Mouse (Mus musculus): ENCODE measurements around the gene Foxj1. TPM values are rescaled to one million over a fixed set of nuclear protein-coding genes. Genes with fewer than 3 reads are reported as not detected.
A peak's percentile ranks its signal among the peaks of the same experiment; 100 is the strongest.
"Not testable (repeated sequence)": the region's sequence is repeated elsewhere in the genome, so short reads cannot be mapped to it uniquely, and the experiment has no call there.

Foxj1 gene
- 0.15 and 0.19 TPM in 2 replicates for polyA plus RNA-seq (2015; fragmentation: Nextera tagmentation; extraction: Ambion mirVana)

GRCm38 (mm10) chr11:116335244-116336036, at the start of gene Foxj1:
Gene Foxj1, minus strand, starts transcription at chr11:116335399.
- WGBS: under 1% methylated on average over 60 of the region's 61 CpGs
- peak; percentile 83 for ATAC-seq (ENCODE audit: insufficient number of reproducible peaks, low FRiP score, low TSS enrichment, low read depth)
- peak within 1 kb of the TSS; percentile 97 for H3K4me2 ChIP-seq
- H3K9ac ChIP-seq: peak within 1 kb of the TSS; percentile 54
- H3K4me1 ChIP-seq: peaks cover 30% of the 10 kb centered on the region
- no peaks in the 10 kb centered on the region for H3K9me3 ChIP-seq
- peak within 1 kb of the TSS; percentile 55; the same call in 1 of the 2 replicates for H3K27ac ChIP-seq
- peaks cover 24% of the 10 kb centered on the region for H3K27me3 ChIP-seq
- peaks cover 8% of the 10 kb centered on the region; the same call in 1 of the 2 replicates for H3K36me3 ChIP-seq
- peak within 1 kb of the TSS; percentile 62 for H3K4me3 ChIP-seq

GRCm38 (mm10) chr11:116384171-116384570, 49.0 kb upstream of the Foxj1 start:
- no peaks in the 10 kb centered on the region for H3K9me3 ChIP-seq
- H3K4me2 ChIP-seq: no peak overlapping the region
- H3K4me3 ChIP-seq: no peak overlapping the region
- H3K27ac ChIP-seq: no peak overlapping the region
- no peak overlapping the region for H3K9ac ChIP-seq
- WGBS: 80% methylated on average over 11 of the region's 11 CpGs
- peaks cover 17% of the 10 kb centered on the region for H3K4me1 ChIP-seq
- ATAC-seq (ENCODE audit: insufficient number of reproducible peaks, low FRiP score, low TSS enrichment, low read depth): no peak
- peaks cover 7% of the 10 kb centered on the region for H3K36me3 ChIP-seq
- H3K27me3 ChIP-seq: no peaks in the 10 kb centered on the region

DNA sequence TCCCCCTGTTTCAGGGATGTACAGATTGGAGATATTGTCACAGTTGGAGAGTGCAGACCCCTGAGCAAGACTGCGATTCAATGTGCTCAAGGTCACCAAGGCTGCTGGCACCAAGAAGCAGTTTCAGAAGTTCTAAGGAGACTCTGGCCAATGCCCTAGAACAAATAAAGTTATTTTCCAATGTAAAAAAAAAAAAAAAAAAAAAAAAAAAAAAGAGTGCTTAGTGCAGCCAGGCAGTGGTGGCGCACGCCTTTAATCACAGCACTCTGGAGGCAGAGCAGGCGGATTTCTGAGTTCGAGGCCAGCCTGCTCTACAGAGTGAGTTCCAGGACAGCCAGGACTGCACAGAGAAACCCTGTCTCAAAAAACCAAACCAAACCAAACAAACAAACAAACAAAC, 47.9 kb upstream of the Foxj1 start:
- not testable (repeated sequence) for H3K9ac ChIP-seq; H3K27ac ChIP-seq; H3K4me3 ChIP-seq; ATAC-seq (ENCODE audit: insufficient number of reproducible peaks, low FRiP score, low TSS enrichment, low read depth); H3K9me3 ChIP-seq; H3K4me2 ChIP-seq; H3K27me3 ChIP-seq; H3K36me3 ChIP-seq
- WGBS: 88% methylated on average over 5 of the region's 5 CpGs
- peaks cover 17% of the 10 kb centered on the region for H3K4me1 ChIP-seq

- Histone ChIP-seq H3K9ac (no peak overlapping the region), H3K27ac (no peak overlapping the region), H3K4me1 (no peaks in the 10 kb centered on the region), H3K4me3 (no peak overlapping the region), H3K27me3 (no peaks in the 10 kb centered on the region), H3K36me3 (peaks cover 7% of the 10 kb centered on the region), H3K9me3 (no peaks in the 10 kb centered on the region), H3K4me2 (no peak overlapping the region)
- ATAC-seq (ENCODE audit: insufficient number of reproducible peaks, low FRiP score, low TSS enrichment, low read depth): no peak
- 79% methylated on average over 7 of the region's 7 CpGs for WGBS
These were observed 45.6 kb upstream of the Foxj1 start for GRCm38 (mm10) chr11:116380767-116381166.

DNA sequence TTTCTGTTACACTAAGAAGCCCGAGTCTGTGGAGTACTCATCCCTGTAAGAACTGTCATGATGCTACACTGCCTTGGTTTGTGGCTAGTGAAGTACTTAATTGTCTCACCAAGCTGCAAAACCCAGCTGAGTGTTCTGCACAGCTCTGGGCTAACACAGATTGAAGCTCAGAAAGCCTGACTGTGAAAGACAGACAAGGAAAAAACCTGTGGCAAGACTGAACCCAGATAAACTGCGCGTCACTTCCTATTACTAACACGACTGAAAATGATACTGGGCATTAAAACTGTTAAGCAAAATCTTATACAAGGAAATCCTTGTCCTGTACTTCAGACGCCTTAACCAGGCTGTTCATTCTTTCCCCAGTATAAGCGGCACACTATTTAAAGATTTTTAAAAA, 44.3 kb upstream of the Foxj1 start:
- Histone ChIP-seq H3K36me3 (peaks cover 7% of the 10 kb centered on the region), H3K27me3 (no peaks in the 10 kb centered on the region), H3K4me1 (no peaks in the 10 kb centered on the region), H3K9me3 (no peaks in the 10 kb centered on the region), H3K4me3 (no peak overlapping the region), H3K4me2 (no peak overlapping the region), H3K9ac (no peak overlapping the region), H3K27ac (no peak overlapping the region)
- WGBS: 81% methylated on average over 6 of the region's 6 CpGs
- no peak for ATAC-seq (ENCODE audit: insufficient number of reproducible peaks, low FRiP score, low TSS enrichment, low read depth)

DNA sequence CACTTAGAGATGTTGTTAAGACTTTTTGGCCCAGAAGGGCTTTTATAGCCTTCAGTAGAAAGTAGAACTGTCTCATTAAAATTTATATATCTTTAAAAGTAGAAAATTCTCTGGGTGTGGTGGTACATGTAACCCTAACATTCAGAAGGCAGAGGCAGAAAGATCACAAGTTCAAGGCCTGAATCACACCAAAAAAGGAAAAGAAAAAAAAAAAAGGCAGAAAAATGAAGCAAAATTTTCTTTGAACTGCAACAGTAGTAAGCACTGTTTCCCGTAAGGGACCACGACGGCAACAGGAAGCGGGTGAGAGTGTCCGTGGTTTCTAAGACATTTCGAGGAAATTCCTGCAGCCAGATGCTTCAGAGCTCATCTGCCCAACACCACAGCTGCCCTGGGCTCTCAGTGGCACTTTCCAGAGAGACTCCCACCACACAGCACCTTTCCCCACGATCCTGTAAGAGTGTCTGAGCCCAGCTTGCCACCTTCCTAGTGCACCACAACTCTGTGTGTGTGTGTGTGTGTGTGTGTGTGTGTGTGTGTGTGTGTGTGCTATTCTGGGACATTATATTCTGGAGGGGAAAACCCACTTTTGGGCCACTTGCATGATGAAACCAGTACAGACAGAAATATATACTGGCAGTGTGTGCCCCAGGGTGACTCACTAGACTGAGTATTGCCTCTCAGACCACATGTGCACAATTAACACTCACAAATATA, 41.9 kb upstream of the Foxj1 start:
- H3K4me3 ChIP-seq: no peak overlapping the region
- WGBS: 51% methylated on average over 7 of the region's 7 CpGs
- H3K9ac ChIP-seq: no peak overlapping the region
- no peak for ATAC-seq (ENCODE audit: insufficient number of reproducible peaks, low FRiP score, low TSS enrichment, low read depth)
- H3K27me3 ChIP-seq: no peaks in the 10 kb centered on the region
- no peak overlapping the region for H3K4me2 ChIP-seq
- H3K4me1 ChIP-seq: peaks cover 4% of the 10 kb centered on the region; the same call in 1 of the 2 replicates
- no peaks in the 10 kb centered on the region for H3K9me3 ChIP-seq
- H3K27ac ChIP-seq: no peak overlapping the region
- H3K36me3 ChIP-seq: peaks cover 2% of the 10 kb centered on the region; the same call in 1 of the 2 replicates

- no peak overlapping the region for H3K4me2 ChIP-seq
- no peaks in the 10 kb centered on the region for H3K27me3 ChIP-seq
- no peak for ATAC-seq (ENCODE audit: insufficient number of reproducible peaks, low FRiP score, low TSS enrichment, low read depth)
- no peak overlapping the region for H3K4me3 ChIP-seq
- no peak overlapping the region for H3K27ac ChIP-seq
- H3K9ac ChIP-seq: no peak overlapping the region
- no peaks in the 10 kb centered on the region for H3K9me3 ChIP-seq
- WGBS: 68% methylated on average over 4 of the region's 4 CpGs
- peaks cover 23% of the 10 kb centered on the region for H3K4me1 ChIP-seq
- no peaks in the 10 kb centered on the region for H3K36me3 ChIP-seq
These were observed 36.8 kb upstream of the Foxj1 start for GRCm38 (mm10) chr11:116371894-116372450.

DNA sequence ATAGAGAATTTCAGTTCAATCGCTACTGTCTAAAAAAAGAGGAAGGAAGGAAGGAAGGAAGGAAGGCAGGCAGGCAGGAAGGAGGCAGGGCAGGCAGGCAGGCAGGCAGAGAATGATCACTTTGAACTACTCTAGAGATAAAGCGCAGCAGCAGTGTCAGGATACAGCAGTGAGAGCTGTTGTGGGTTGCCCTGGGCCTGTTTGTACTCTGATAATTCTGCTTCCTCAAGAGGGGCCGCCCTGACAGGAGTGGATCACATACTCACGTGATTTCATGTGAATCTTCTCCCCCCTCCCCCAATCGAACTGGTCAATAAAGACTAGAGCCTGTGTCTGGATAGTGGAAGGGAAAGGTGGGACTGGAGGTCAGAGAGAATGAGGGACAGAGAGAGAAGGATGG, 34.4 kb upstream of the Foxj1 start:
- H3K27ac ChIP-seq: peak overlapping the region; percentile 43
- no peaks in the 10 kb centered on the region for H3K9me3 ChIP-seq
- no peak overlapping the region for H3K9ac ChIP-seq
- no peak overlapping the region for H3K4me3 ChIP-seq
- WGBS: 60% methylated on average over 5 of the region's 5 CpGs
- H3K27me3 ChIP-seq: no peaks in the 10 kb centered on the region
- no peak overlapping the region for H3K4me2 ChIP-seq
- peaks cover 31% of the 10 kb centered on the region for H3K4me1 ChIP-seq
- H3K36me3 ChIP-seq: no peaks in the 10 kb centered on the region
- ATAC-seq (ENCODE audit: insufficient number of reproducible peaks, low FRiP score, low TSS enrichment, low read depth): no peak

GRCm38 (mm10) chr11:116369051-116369450, 33.9 kb upstream of the Foxj1 start:
- Histone ChIP-seq H3K27ac (0 out of 2 replicates have a peak overlapping the region, but pooled peaks have one; percentile 13), H3K4me2 (no peak overlapping the region), H3K4me3 (no peak overlapping the region), H3K9me3 (no peaks in the 10 kb centered on the region), H3K27me3 (no peaks in the 10 kb centered on the region), H3K4me1 (peaks cover 29% of the 10 kb centered on the region), H3K9ac (no peak overlapping the region), H3K36me3 (no peaks in the 10 kb centered on the region)
- 0 out of 2 replicates have a peak, but pooled peaks have one; percentile 21 for ATAC-seq (ENCODE audit: insufficient number of reproducible peaks, low FRiP score, low TSS enrichment, low read depth)
- WGBS: 73% methylated on average over 14 of the region's 14 CpGs

- Histone ChIP-seq H3K9me3 (no peaks in the 10 kb centered on the region), H3K27ac (no peak overlapping the region), H3K4me2 (no peak overlapping the region), H3K27me3 (no peaks in the 10 kb centered on the region), H3K4me1 (peaks cover 27% of the 10 kb centered on the region), H3K4me3 (no peak overlapping the region), H3K9ac (no peak overlapping the region), H3K36me3 (no peaks in the 10 kb centered on the region)
- no peak for ATAC-seq (ENCODE audit: insufficient number of reproducible peaks, low FRiP score, low TSS enrichment, low read depth)
- WGBS: 21% methylated on average over 9 of the region's 9 CpGs
These were observed 32.9 kb upstream of the Foxj1 start for GRCm38 (mm10) chr11:116368116-116368515.

DNA sequence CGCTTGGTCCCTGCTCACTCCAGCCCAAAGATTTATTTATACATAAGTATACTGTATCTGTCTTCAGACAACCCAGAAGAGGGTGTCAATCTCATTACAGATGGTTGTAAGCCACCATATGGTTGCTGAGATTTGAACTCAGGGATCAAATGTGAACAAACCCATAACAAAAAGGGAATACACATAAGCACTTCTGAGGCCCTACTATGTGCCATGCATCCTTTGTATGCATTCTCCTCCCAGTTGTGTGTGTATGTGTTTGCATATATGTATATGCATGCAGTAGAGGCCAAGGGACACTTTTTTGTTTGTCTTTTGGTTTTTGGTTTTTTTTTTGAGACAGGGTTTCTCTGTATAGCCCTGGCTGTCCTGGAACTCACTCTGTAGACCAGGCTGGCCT, 31.4 kb upstream of the Foxj1 start:
- no peaks in the 10 kb centered on the region for H3K36me3 ChIP-seq
- H3K27me3 ChIP-seq: no peaks in the 10 kb centered on the region
- peaks cover 23% of the 10 kb centered on the region for H3K4me1 ChIP-seq
- H3K27ac ChIP-seq: no peak overlapping the region
- no peak overlapping the region for H3K9ac ChIP-seq
- H3K4me2 ChIP-seq: no peak overlapping the region
- no peak for ATAC-seq (ENCODE audit: insufficient number of reproducible peaks, low FRiP score, low TSS enrichment, low read depth)
- H3K9me3 ChIP-seq: no peaks in the 10 kb centered on the region
- no peak overlapping the region for H3K4me3 ChIP-seq
- 88% methylated on average over 1 of the region's 1 CpGs for WGBS

DNA sequence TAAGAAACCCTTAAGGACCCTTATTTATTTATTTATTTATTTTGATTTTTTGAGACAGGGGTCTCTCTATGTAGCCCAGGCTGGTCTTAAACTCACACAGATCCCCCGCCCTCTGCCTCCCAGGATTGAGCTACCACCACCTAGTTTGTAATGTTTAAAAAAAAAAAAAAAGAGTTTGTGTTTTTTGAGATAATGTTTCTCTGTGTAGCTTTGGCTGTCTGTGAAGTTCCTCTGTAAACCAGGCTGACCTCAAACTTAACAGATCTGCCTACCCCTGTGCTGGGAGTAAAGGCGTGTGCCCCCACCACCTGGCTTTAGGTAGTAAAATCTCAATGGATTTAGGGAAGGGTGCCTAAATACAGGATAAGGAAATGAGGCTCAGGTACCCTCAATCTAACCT, 30.9 kb upstream of the Foxj1 start:
- Histone ChIP-seq H3K4me3 (no peak overlapping the region), H3K36me3 (no peaks in the 10 kb centered on the region)
- no peak for ATAC-seq (ENCODE audit: insufficient number of reproducible peaks, low FRiP score, low TSS enrichment, low read depth)

More for the DNA sequence above, 30.9 kb upstream of the Foxj1 start:
- Histone ChIP-seq H3K4me1 (peaks cover 19% of the 10 kb centered on the region), H3K27ac (0 out of 2 replicates have a peak overlapping the region, but pooled peaks have one; percentile 4), H3K4me2 (no peak overlapping the region), H3K27me3 (no peaks in the 10 kb centered on the region), H3K9me3 (no peaks in the 10 kb centered on the region), H3K9ac (no peak overlapping the region)
- 78% methylated on average over 2 of the region's 2 CpGs for WGBS

All from limb, embryonic 15.5 days (tissue).